Mouse (Mus musculus) bone marrow, adult 2 months (tissue): Measurements from ENCODE around the gene Mycbpap.

Experiments
- CTCF ChIP-seq: fragments of 200-500 bp; IDR thresholded peaks from 2 replicates; pipeline ENCODE4 v1.5.1; 2011; ENCODE audit warnings: low read length, control low read depth; ENCODE audit not compliant: control insufficient read depth, insufficient read depth
- POLR2A ChIP-seq: fragments of 200-500 bp; IDR thresholded peaks from 2 replicates; pipeline ENCODE4 v1.6.1; 2011; ENCODE audit warnings: low read depth, mild to moderate bottlenecking, control low read depth, low read length, borderline replicate concordance; ENCODE audit not compliant: control insufficient read depth

DNA sequence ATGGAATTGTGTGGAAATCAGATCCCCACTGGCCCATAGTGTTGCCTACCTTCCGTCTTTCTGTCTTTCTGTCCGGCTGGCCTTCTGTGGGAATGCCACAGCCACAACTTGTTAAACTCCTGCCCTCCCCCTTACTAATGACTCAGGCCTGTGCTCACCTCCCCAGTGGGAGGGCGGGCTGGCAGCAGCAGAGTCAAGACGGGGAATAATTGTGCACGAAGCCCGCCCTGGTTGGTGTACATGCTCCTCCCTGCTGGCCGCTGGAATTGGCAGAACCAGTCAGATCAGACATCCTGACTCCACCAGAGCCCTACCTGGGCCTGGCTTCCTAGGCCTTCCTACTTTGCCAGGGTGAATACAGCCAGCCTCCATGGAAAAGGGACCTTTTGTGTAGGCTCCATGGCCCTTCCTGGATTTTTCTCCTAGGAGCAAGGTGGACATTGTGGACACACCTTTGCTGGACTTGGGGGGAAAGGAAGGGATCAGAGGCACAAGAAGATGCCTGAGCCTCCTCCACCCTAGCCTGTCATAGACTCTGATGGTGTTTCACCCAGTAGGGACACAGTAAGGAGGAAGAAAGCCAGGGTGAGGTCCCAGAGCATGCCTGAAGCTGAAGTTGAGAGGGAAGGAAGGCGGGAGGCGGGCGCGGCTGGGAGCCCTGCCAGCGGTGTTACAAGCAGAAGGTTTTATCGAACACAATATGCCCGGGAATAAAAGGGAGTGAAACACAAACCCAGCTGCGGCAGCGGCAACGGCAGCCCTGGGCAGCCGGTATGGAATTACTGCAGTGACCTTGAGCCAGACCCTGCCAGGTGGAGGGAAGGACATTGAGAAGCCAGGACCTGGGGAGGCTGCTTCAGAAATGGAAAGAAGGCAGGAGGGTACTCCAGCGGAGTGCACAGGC, 23.2 kb downstream of the Mycbpap start:
- TF ChIP-seq CTCF (no peak), POLR2A (no peak)
